Mouse (Mus musculus) brain, embryonic 14.5 days (tissue): Measurements from ENCODE around the gene Muc4.

Experiments
- CTCF ChIP-seq: fragments of 200-500 bp; IDR thresholded peaks from 2 replicates; pipeline ENCODE4 v1.5.1; 2012; ENCODE audit warnings: inconsistent platforms, mild to moderate bottlenecking, moderate library complexity, borderline replicate concordance; ENCODE audit not compliant: insufficient read depth, insufficient read length; ENCODE audit errors: extremely low read depth
- POLR2A ChIP-seq: fragments of 200-500 bp; IDR thresholded peaks from 2 replicates; pipeline ENCODE4 v1.6.1; 2012; ENCODE audit warnings: mild to moderate bottlenecking, inconsistent platforms, borderline replicate concordance; ENCODE audit not compliant: poor library complexity, insufficient read depth, insufficient read length, severe bottlenecking; ENCODE audit errors: extremely low read depth

GRCm38 (mm10) chr16:32736022-32736421 lies 336 bp downstream of the Muc4 start:
- no peak for TF ChIP-seq CTCF
- no peak for TF ChIP-seq POLR2A
